Mouse (Mus musculus) retina, adult 2 months (tissue): ENCODE results near the gene Pbx1.

Source experiments
- DNase-seq: peaks from one replicate; pipeline ENCODE4 v3.0.0-alpha.2; 2012; ENCODE audit warnings: low read depth, low spot score

The Pbx1 gene

DNA sequence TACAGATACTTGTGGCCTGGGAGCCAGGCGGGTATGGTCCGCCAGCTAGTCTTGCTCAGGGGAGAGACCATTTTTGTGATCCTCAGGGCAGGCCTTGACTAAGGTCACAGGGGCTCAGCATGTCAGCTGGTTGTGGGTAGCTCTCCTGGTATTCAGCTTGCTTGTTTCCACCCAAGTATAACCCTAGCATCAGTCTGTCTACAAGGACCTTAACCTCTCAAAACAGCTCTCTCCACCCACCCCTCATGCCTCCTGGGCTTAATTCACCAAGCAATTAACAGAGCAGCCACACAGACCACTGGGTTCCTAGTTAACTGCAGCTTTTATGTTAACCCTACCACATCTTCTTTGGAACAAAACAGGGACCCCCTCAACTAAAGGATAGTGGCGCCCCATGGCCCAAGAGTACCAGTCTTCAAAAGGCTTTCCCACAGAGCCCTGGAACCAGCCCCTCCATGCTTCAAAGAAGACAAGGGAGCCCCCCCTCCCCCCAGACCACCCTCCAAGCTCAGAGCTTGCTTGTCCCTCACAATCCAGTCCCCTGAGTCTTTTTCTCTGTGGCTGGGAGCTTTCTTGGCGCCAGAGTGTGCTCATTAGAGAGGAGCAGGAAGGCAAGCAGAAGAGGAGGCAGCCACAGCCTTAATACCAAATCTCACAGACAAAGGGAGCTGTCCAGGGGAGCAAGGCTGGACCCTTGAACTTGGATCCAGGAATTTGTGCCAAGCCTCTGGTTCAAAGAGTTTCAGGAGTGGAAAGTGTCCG is 48.1 kb downstream of the Pbx1 start:
- no peak for DNase-seq

DNA sequence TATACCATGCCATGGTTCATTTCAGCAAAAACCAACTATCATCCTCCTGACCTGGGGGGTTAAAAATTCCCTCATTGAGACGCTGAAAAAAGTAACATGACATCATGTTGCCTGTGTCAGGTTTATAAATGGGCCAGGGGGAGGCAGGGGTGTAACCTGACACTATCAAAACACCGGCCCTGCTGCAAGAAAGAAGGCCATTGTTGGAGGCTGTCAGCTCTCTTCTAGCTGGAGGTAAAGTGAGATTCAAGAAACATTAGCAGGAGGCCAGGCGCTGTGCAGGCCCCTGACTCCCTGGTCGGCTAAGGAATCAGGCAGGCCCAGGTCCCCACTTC is 49.3 kb downstream of the Pbx1 start:
- no peak for DNase-seq

DNA sequence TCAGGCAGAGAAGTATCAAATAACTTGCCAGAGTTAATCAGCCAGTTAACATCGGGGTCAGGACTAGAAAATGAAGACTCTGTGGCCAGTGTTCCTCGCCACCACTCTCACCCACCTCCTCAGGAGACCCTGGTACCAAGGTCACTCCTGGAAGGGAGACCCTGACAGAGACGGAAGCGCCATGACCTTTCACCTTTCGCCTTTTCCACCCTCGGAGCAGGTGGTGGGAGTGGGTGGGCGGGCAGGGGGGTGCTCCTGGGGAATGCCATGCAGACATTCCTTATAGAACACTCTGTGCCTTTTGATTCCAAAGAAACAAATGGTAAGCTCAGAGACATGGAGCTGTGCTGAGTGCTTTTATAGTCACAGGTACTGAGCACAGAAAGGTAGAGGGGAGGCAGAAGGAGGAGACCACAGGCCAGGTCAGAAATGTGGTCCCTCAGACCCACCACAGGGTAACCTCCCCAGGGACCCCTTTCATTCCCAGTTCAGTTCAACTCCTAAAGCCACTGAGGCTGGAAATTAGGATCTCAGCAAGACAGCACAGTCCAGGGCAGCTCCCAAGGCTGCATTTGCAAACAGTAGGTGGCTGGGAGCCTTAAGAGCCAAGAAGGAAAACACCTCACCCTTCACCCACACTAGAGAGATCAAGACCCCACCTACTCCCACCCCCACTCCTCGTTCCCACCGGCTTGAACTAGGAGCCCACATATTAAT is 49.8 kb downstream of the Pbx1 start:
- DNase-seq = no peak

DNA sequence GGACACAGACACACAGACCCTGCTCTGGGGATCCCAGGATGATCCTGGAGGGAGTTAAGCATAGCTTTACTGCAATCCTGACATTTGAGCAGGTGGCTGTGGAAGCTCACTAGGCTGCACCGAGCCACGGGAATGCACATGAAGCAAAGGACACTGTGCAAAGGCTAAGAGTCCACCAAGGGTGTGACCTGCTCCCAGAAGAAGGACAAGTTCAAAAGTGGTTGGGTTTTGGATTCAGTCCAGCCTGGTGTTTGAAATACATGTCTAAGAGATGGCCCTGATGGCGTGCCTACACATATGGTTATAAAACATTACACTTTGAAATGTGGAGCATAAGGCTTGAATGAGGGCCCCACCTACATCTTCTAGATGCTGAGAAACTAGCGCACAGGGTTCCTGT is 50.6 kb downstream of the Pbx1 start:
- no peak for DNase-seq

DNA sequence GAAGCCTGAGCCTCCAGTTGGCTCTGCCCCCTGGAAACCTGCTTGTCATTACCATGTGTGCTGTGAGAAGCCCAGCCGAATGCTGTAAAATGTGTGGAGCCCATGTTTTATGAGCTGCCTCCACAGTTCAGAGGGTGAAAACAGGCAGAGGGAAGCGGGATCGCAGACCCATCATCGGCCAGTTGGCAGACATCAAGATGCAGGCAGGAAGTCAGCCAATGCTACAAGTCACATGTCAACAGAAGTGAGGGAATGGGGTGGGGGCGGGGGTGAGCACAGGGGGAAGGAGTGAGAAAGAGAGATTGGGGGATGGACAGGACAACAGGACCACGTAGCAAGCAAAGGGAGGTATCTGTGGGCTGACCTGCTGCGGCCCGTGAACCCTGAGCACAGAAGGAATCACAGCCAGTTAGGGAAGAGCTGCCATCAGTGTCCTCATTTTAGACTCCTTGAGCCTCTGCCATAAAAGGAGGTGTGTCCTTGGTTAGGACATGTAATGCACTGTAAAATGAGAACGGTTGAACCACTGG is 51.8 kb downstream of the Pbx1 start:
- no peak for DNase-seq

DNA sequence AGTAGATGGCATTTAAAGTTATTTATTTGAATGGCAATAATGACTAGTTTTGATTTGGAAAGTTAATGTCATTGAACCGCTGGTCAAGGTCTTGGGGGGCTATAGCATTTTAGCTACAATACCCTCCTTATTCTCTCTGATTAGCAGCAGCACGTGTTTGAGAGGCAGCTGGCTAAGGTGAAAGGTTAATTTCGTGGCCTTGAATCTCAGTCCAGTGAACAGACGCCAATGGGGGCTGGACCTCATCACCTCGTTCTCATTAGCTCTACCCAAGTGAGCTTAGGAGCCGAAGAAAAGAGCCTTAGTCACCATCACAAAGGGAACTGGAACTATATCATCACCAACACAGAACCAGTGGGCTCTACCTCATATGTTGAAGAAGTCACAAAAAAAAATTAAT is 54.4 kb downstream of the Pbx1 start:
- no peak for DNase-seq

DNA sequence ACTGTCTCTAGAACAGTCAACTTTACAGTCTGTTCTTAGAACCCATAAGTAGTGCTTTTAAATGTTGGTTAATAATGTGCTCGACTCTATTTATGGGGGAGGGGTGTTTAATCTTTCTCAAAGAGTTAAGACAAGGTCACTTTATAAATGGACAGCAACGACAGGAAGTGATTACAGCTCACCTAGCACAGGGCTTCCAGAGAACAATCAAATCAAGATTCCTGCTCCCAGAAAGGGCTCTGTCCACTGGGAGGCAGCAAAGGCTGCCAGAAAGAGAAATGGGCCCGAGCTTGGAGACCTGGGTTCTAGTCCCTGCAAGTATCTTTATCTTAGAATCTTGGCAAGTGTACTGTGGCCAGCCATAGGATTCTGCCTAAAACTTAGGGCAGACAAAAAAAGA is 55.7 kb downstream of the Pbx1 start:
- no peak for DNase-seq

DNA sequence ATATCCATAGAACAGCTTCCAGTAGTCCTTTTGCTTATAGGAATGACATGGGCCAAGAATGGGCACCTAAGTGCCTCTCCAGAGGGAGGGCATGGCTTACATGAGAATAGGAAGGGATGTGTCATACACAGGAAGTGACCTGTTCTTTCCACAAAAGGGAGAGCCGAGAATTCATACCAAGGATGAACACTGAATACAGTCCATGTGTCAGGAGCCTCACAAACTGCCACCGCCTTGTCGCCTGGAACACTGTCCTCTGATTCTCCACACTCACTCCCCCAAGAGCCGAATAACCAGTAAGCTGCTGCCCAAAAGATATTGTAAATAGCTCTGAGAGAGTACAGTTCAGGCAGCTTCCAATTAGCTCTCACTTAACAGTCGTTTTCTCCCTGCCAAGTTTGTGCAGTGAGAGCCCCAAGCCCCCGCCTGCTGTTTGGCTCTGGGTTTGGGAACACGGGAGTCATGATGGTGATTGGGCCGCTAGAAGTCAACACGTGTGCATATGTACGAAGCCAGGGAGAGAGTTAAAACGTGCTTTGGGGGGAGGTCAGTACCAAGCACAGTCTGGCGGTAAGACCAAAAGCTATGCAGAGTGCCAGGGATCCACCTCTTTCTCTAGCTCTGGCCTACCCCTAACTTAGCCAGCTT is 57.0 kb downstream of the Pbx1 start:
- DNase-seq = no peak

DNA sequence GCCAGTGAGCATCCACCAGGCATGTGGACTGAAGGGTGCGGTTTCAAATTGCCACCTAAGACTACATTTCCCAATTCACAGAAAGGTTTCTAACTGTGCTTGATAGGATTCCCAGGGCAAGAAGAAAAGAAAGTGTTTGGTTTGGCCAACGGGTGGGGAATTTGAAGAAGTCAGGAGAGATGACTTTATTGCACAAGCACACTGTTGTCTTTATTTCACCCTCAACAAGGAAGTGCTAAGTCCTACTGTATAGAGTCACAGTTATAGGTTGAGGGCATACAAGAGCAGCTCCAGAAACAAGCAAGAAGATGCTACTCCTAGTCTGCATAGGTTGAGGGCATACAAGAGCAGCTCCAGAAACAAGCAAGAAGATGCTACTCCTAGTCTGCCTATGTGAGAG is 60.0 kb downstream of the Pbx1 start:
- DNase-seq = no peak

DNA sequence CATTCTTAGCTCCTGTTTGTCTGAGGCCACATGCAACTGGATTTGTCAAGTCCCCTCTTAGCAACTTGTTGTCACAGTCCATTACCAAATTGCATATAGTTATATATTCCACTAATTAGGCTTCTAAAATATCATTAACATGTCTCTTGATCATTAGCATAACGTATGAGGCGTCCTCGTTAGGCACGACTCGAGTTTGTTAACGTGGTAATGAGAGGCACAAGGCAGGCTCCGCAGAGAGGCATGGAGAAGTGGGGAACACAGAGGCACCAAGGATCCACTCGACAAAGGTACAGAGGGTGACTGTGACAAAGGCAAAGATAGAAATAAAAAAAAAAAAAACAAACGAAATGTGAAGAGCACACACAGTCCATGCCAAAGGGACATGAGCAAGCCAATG is 61.1 kb downstream of the Pbx1 start:
- DNase-seq = no peak

DNA sequence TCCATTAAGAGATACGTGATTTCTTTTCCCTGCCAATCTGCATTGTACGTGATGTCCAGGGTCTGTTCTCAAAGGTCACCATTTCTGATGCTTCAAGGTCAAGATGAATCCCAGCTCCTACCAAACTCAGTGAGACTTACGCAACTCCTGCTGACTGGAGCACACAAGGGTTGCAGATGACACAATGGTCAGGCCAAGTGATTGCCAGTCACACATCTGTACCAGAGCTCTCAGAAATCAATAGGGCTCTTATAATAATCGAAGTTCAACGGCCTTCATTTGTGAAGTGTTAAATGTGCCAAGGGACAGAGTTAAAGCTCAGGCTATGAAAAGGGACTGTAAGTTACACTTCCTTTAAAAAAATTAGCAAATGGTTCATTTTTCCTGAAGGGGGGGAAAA is 65.8 kb downstream of the Pbx1 start:
- no peak for DNase-seq

DNA sequence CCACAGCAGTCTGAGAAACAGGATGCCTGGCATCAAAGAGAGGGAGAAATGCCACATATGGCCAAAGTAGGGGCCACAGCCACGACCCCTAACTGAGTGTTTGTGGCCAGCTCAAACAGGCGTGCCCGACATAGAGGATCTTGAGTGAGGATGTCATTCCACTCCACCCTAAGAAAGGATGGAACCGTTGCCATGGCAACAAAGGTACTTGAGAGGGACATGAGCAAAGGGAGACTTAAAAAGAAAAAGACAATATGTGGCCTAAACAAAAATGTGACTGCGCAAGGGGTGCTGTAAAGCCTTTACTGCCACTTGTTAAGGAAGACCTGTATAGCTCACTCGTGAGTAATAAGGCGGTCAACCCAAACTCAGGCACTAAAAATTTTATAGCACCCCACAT is 67.7 kb downstream of the Pbx1 start:
- DNase-seq = no peak

DNA sequence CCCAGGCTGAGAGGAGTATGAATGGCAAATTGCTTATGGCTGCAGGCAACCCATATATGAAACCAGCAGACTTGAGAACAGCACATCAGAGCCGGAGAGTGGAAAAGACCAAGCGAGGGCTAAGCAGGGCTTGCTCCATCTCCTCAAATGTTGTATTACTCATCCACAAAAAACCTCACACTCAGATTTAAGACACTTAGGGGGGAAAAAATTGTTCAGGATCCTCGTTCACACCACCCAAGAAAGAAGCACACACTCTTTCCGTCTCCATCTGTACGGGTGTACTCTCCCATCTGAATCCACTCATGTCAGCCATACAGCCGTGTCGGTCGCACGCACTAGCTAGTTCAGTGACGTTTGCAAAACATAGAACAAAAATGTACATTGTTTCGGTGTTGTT is 69.0 kb downstream of the Pbx1 start:
- DNase-seq = no peak

DNA sequence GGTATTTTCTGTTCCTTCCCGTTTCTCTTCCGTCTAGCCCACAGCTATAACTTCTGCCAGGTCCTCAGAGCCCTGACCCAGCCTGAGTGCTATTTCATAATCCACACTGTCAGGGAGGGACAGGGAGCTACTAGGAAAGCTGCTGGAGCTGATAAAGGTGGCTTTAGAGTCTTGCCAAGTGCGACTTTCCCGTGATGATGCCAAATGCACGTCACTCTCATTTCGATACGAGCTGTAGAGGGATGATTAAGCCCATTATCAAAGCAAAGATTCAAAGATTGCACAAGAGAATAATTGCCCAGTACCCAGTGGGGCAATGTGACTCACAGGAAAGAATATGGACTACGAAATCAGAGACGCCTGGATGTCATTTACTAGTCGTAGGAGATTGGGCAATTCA is 69.6 kb downstream of the Pbx1 start:
- no peak for DNase-seq

DNA sequence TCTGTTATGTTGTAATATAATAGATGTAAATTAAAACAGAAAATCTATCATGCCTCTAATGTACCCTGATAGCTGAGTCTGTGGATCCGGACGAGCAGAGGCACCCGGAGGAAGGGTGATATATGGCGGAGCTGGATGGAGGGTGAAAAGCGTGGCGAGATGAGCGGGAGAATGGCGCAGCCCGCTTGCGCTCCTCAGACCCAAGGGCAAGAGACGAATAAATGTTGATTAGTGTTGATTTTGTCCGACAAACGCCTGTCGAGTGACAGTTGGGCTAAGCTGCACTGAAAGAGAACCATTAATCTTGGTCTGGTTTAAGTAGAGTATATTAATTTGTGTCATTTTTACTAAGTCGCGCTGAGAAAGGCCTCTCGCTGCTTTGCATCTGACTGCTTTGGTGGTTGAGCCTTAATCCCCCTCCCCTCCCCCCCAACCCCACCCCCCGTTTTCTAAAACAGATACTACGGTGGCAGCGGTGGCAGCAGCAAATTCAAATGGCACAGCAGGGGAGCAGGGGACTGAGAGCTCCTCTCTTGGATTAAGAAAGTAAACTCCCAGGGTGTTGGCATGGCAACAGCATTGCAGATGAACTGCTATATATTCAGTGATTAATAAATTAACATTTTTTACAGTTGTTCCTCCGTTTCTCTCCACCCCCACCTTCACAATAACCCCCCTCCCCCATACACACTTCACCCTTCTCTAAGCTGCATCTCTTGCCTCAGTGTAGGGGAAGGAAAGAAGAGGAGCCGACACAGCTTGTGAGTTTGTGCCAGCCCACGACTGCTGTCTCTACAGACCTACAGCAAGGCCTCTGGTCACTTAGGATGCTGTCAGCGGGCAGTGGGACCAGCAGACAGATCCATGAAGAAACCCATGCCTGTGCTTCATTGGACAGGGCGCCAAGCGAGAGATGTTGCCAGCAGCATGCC is 74.1 kb downstream of the Pbx1 start:
- DNase-seq = no peak

DNA sequence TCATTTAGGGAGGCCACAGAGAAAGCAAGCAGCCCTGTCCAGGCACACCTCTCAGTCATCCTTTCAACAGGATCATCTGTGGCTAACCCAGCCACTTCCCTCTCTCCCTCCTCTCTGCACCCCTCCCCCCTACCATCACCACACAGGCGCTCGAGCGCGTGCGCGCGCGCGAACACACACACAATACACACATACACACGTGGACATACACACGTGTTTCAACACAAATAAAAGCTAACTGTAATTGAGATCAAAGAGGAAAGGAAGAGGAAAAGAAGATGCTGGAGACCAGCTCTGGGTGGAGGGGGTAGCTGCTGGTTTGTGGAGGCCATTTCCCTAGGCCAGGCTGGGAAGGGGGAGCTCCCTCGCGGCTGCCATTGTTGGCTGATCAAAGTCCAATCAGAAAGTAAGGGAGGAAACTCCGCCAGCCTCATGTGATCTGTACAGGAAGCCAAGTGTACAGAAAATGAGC is 75.1 kb downstream of the Pbx1 start:
- DNase-seq = no peak

DNA sequence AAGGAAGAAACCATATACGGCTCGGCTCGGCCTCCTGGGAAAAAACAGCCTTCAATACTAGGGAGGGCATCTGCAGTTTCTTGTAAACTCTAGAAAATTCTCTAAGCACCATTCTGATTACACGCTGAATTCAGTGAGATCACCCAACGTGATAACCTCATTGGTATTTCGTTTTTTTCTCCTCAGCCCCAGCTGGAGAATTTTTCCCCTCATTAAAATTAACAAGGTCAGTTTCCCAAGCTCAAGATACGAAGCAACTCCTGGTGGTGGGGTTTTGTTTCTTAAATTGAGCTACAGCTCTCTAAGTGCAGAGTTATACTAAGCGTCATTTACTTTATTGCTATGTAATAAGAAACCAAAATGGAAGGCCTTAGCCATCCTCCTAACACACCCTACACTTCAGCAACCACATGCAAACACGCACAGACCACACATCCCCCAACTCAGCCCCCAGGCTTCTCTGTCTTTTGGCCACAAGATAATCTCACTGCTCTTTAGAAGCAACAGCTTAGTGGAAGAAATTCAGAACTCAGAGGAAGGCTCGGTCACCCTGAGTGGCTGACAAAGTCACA is 76.0 kb downstream of the Pbx1 start:
- no peak for DNase-seq

DNA sequence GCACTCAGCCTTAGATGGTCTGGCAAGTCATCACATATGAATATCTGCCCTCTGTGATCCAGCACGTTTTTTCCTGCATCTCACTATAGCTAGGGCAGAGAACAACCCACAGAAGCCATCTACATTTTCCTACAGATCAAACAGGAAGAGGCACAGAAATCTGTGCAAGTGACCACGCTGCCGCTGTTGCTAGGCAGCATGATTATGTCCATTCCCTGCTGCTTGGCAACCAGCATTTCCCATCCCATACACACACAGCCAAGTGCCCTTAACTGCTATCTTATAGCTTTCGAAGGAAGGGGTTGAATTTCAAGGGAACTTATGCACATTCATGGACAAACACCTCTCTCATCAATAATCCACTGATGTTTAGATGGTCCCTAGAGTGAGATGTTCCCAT is 77.1 kb downstream of the Pbx1 start:
- DNase-seq = no peak

DNA sequence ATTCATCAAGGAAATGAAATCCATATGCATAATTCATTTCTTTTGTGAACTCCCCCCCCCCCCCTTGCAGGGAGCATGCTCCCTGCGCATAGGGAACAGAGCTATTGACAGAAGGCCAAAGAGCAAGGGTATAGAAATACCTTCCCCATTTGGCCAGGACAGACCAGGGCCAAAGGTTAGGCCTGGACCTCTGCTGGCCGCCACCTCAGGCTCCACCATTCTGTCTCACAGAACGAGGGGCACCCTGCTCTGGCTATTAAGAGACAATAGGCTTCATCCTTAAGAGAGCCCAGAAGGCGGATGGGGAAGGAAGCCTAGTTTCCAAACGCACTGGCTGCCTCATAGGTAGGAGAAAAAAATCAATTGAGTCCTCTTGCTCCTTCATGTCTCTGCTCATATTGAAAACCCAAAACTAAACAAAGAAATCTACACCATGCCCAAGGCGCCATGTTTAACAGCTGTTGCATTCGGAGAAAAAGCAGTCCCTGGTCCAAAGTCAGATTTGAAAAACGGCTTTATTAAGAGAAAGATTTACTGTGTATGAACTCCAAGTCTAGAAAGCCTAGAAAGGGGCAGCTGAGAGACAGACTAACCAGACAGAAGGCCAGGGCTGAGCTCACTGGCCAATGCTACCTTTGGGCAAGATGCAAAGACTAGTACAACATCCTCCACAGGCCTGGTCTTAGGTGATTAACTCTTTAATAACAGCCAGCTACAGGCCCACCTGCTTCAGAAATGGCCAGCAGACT is 83.9 kb downstream of the Pbx1 start:
- DNase-seq = no peak

DNA sequence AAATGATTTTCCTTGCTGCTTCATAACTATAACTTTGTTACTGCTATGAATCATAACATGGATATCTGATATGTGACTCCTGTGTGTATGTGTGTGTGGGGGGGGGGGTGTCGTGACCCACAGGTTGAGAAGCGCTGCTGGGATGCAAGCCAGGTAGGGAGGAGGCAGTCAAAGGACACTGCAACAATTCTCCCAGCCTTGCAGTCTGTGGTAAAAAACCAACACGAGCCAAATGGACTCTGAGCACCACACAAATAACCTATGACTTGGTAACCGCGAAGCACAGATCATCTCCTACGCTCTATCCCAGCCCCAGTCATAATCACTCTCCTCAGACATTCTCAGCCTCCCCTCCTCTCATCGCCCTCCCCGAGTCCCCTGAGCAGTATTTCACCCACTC is 87.2 kb downstream of the Pbx1 start:
- no peak for DNase-seq

DNA sequence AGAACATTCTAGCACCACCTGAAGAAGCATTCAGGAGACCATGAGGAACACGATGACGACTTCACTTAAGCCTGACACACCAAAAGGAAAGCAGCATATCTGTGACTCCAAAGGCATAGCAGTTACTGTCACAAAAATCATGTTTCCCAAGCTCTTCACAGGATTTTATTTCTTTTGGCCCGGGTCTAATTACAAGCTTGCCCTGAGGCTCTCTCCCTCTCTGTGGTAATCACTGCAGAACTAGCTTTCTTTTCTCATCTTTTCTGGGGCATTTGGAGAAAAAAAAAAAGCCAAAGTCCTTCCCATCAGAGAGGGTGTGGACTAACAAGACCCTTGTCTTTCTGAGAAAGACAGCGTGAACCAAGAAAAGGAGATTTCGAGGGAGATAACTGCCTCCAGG is 87.8 kb downstream of the Pbx1 start:
- DNase-seq = no peak
